8 mouse cellular contexts compared by ENCODE assay signal in genomic region chr12:84773476-84773875, GRCm38 (mm10). TPM values are rescaled to one million over a fixed set of nuclear protein-coding genes. Genes with fewer than 3 reads are reported as not detected.
DNase-seq lines count a peak whose midpoint lies in the region; ATAC-seq and TF ChIP-seq lines count a peak whose summit lies in the region.

No protein-coding gene starts in this region.

- no peak for DNase-seq in lung, embryonic 14.5 days
- no peak for DNase-seq in lung, postnatal 10 days
- no peak for DNase-seq in embryonic facial prominence, embryonic 10.5 days (ENCODE audit: low spot score)
- DNase-seq in hindbrain, embryonic 10.5 days (ENCODE audit: low spot score), result no peak
- no peak for DNase-seq in ovary, postnatal 36 days (ENCODE audit: low spot score)
- DNase-seq in spleen, adult 12 weeks (ENCODE audit: low spot score), result no peak
- no peak for DNase-seq in kidney, postnatal 14 days

- no peaks in the 10 kb centered on the region for H3K27me3 ChIP-seq in lung, embryonic 14.5 days (ENCODE audit: insufficient read depth, low read length)
- H3K27me3 ChIP-seq in embryonic facial prominence, embryonic 10.5 days (replicated peaks; ENCODE audit: low read depth, poor library complexity, severe bottlenecking), result no peaks in the 10 kb centered on the region
- no peaks in the 10 kb centered on the region for H3K27me3 ChIP-seq in hindbrain, embryonic 10.5 days (ENCODE audit: insufficient read depth, poor library complexity, severe bottlenecking)

- H3K27ac ChIP-seq in lung, embryonic 14.5 days (ENCODE audit: low read depth), result peak overlapping the region; percentile 37; the same call in 1 of the 2 replicates
- peak overlapping the region; percentile 94 for H3K27ac ChIP-seq in embryonic facial prominence, embryonic 10.5 days (replicated peaks)
- peak overlapping the region; percentile 96 for H3K27ac ChIP-seq in hindbrain, embryonic 10.5 days

- peak overlapping the region; percentile 77 for H3K9ac ChIP-seq in lung, embryonic 14.5 days

- peak overlapping the region; percentile 77 for H3K4me2 ChIP-seq in lung, embryonic 14.5 days

- WGBS in lung, embryonic 14.5 days, result under 1% methylated on average over 20 of the region's 20 CpGs
- 1% methylated on average over 20 of the region's 20 CpGs for WGBS in embryonic facial prominence, embryonic 10.5 days
- WGBS in hindbrain, embryonic 10.5 days, result under 1% methylated on average over 20 of the region's 20 CpGs

- peak overlapping the region; percentile 66 for H3K4me3 ChIP-seq in lung, embryonic 14.5 days (ENCODE audit: low read depth, low read length)
- peak overlapping the region; percentile 76 for H3K4me3 ChIP-seq in embryonic facial prominence, embryonic 10.5 days
- H3K4me3 ChIP-seq in hindbrain, embryonic 10.5 days, result peak overlapping the region; percentile 86

- no peaks in the 10 kb centered on the region for H3K9me3 ChIP-seq in lung, embryonic 14.5 days (ENCODE audit: low read depth, low read length)
- H3K9me3 ChIP-seq in embryonic facial prominence, embryonic 10.5 days, result no peaks in the 10 kb centered on the region
- no peaks in the 10 kb centered on the region for H3K9me3 ChIP-seq in hindbrain, embryonic 10.5 days

- ATAC-seq in lung, embryonic 14.5 days (ENCODE audit: insufficient read depth), result 0 out of 2 replicates have a peak, but pooled peaks have one; percentile 0
- peak; percentile 9 for ATAC-seq in megakaryocyte, adult 5-6 weeks (ENCODE audit: poor library complexity, severe bottlenecking)

- no peak for TF ChIP-seq CTCF in lung, embryonic 14.5 days (IDR thresholded peaks at IDR 0.05; ENCODE audit: low read depth)

- peaks cover 18% of the 10 kb centered on the region; the same call in 1 of the 2 replicates for H3K4me1 ChIP-seq in lung, embryonic 14.5 days (ENCODE audit: insufficient read depth)
- H3K4me1 ChIP-seq in embryonic facial prominence, embryonic 10.5 days, result peaks cover 34% of the 10 kb centered on the region
- H3K4me1 ChIP-seq in hindbrain, embryonic 10.5 days (replicated peaks), result peaks cover 40% of the 10 kb centered on the region

- H3K36me3 ChIP-seq in lung, embryonic 14.5 days (ENCODE audit: insufficient read depth), result peaks cover 21% of the 10 kb centered on the region; the same call in 1 of the 2 replicates
- peaks cover 39% of the 10 kb centered on the region for H3K36me3 ChIP-seq in embryonic facial prominence, embryonic 10.5 days (replicated peaks)
- peaks cover 38% of the 10 kb centered on the region for H3K36me3 ChIP-seq in hindbrain, embryonic 10.5 days

RNA-seq across cellular contexts. Expression of gene Isca2, which starts 0.4 kb away (rescaled TPM):
- 126 and 131 TPM in 2 replicates for polyA plus RNA-seq in lung, embryonic 14.5 days (2014; fragmentation: Nextera tagmentation; extraction: Ambion mirVana)
- polyA plus RNA-seq in embryonic facial prominence, embryonic 10.5 days (2016; fragmentation: Nextera tagmentation; extraction: Ambion mirVana), result 135 and 141 TPM in 2 replicates
- polyA plus RNA-seq in hindbrain, embryonic 10.5 days (2016; fragmentation: Nextera tagmentation; extraction: Ambion mirVana), result 160 and 181 TPM in 2 replicates
- 88.9 and 93.6 TPM in 2 replicates for total RNA-seq in megakaryocyte, adult 5-6 weeks (2015)
- total RNA-seq in megakaryocyte, adult 5-6 weeks (2017), result 43.9 and 45.8 TPM in 2 replicates

RNA-seq across cellular contexts. Expression of gene Npc2, which starts 0.5 kb away (rescaled TPM):
- 106 and 107 TPM in 2 replicates for polyA plus RNA-seq in lung, embryonic 14.5 days (2014; fragmentation: Nextera tagmentation; extraction: Ambion mirVana)
- 62.8 and 64.4 TPM in 2 replicates for polyA plus RNA-seq in embryonic facial prominence, embryonic 10.5 days (2016; fragmentation: Nextera tagmentation; extraction: Ambion mirVana)
- polyA plus RNA-seq in hindbrain, embryonic 10.5 days (2016; fragmentation: Nextera tagmentation; extraction: Ambion mirVana), result 77.2 and 89.0 TPM in 2 replicates
- 269 and 281 TPM in 2 replicates for total RNA-seq in megakaryocyte, adult 5-6 weeks (2015)
- 190 and 192 TPM in 2 replicates for total RNA-seq in megakaryocyte, adult 5-6 weeks (2017)

Comparison
In these comparisons a context has a peak if more than half of its experiments do, and no peak if none do; other contexts are left out.
1. H3K27ac ChIP-seq: peak in every context shown above with its lines; median percentile 96 in hindbrain, embryonic 10.5 days; 94 in embryonic facial prominence, embryonic 10.5 days; 37 in lung, embryonic 14.5 days.